16 mouse cellular contexts compared by ENCODE assay signal in the genomic region with DNA sequence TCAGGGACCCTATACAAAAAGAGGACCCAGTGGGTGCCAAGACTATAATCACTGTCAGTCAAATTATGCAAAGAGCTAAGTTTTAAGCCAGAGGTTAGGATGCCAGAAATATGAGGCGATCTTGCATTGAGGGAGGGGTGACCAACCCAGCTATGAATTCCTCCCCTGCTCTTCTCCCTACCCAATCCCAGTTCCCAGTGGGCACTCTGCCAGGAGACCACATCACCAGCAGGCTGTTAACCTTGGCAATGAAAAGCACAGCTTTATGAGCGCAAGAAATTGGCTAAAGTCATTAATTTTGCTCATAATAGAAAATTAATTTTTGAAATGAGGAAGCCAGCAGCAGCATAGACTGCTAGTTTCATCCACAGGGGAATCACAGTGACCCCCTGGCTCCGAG.
DNase-seq lines count a peak whose midpoint lies in the region; ATAC-seq lines count a peak whose summit lies in the region.
"Had no signal": no experiment of that assay in that cellular context is flagged by ENCODE, and none has a peak within 500 bp of the region (broad histone marks: within the 10 kb centered on the region; RNA-seq: fewer than 3 reads in every experiment).

No protein-coding gene starts in this region.

- no peaks in the 10 kb centered on the region for H3K36me3 ChIP-seq in forebrain, embryonic 15.5 days
- H3K36me3 ChIP-seq in forebrain, embryonic 11.5 days (ENCODE audit: control insufficient read depth, insufficient read depth, low read length): no peaks in the 10 kb centered on the region
- no peaks in the 10 kb centered on the region for H3K36me3 ChIP-seq in neural tube, embryonic 14.5 days (ENCODE audit: control insufficient read depth, insufficient read depth, low read length)
- no peaks in the 10 kb centered on the region for H3K36me3 ChIP-seq in neural tube, embryonic 15.5 days
- H3K36me3 ChIP-seq: heart, embryonic 13.5 days; midbrain, embryonic 13.5 days had no signal

- H3K27ac ChIP-seq in forebrain, embryonic 15.5 days (replicated peaks): no peak overlapping the region
- H3K27ac ChIP-seq in forebrain, embryonic 11.5 days (ENCODE audit: low read depth, low read length): no peak overlapping the region
- H3K27ac ChIP-seq in neural tube, embryonic 14.5 days (ENCODE audit: low read depth, low read length): no peak overlapping the region
- H3K27ac ChIP-seq in neural tube, embryonic 15.5 days (replicated peaks): no peak overlapping the region
- H3K27ac ChIP-seq: heart, embryonic 13.5 days; midbrain, embryonic 13.5 days had no signal

- no peak overlapping the region for H3K4me3 ChIP-seq in forebrain, embryonic 15.5 days
- no peak overlapping the region for H3K4me3 ChIP-seq in forebrain, embryonic 11.5 days (ENCODE audit: low read depth, low read length)
- H3K4me3 ChIP-seq in neural tube, embryonic 14.5 days (ENCODE audit: low read depth, low read length): no peak overlapping the region
- no peak overlapping the region for H3K4me3 ChIP-seq in neural tube, embryonic 15.5 days (replicated peaks)
- H3K4me3 ChIP-seq: heart, embryonic 13.5 days; midbrain, embryonic 13.5 days had no signal

- no peak overlapping the region for H3K9ac ChIP-seq in forebrain, embryonic 15.5 days (replicated peaks)
- H3K9ac ChIP-seq in forebrain, embryonic 11.5 days (ENCODE audit: low read length): no peak overlapping the region
- no peak overlapping the region for H3K9ac ChIP-seq in neural tube, embryonic 14.5 days (replicated peaks; ENCODE audit: low read depth, low read length)
- no peak overlapping the region for H3K9ac ChIP-seq in neural tube, embryonic 15.5 days (replicated peaks)
- H3K9ac ChIP-seq: heart, embryonic 13.5 days; midbrain, embryonic 13.5 days had no signal

- ATAC-seq in forebrain, embryonic 15.5 days (replicated peaks): peak; percentile 38; the same call in 1 of the 2 replicates
- ATAC-seq in forebrain, embryonic 11.5 days (replicated peaks; ENCODE audit: low FRiP score): no peak
- ATAC-seq in neural tube, embryonic 14.5 days (ENCODE audit: low read depth): peak; percentile 54; the same call in 1 of the 2 replicates
- no peak for ATAC-seq in neural tube, embryonic 15.5 days (ENCODE audit: low FRiP score)
- ATAC-seq: intestine, embryonic 16.5 days; midbrain, embryonic 13.5 days had no signal

- WGBS in forebrain, embryonic 15.5 days: 50% methylated on average over 3 of the region's 3 CpGs
- WGBS in forebrain, embryonic 11.5 days: 87% methylated on average over 3 of the region's 3 CpGs
- 73% methylated on average over 3 of the region's 3 CpGs for WGBS in neural tube, embryonic 14.5 days
- WGBS in neural tube, embryonic 15.5 days: 71% methylated on average over 3 of the region's 3 CpGs

- H3K4me2 ChIP-seq in forebrain, embryonic 15.5 days (replicated peaks): no peak overlapping the region
- H3K4me2 ChIP-seq in forebrain, embryonic 11.5 days (ENCODE audit: low read depth, low read length, severe bottlenecking): no peak overlapping the region
- no peak overlapping the region for H3K4me2 ChIP-seq in neural tube, embryonic 14.5 days (ENCODE audit: low read depth, low read length)
- H3K4me2 ChIP-seq in neural tube, embryonic 15.5 days: no peak overlapping the region
- H3K4me2 ChIP-seq: heart, embryonic 13.5 days; midbrain, embryonic 13.5 days had no signal

- no peaks in the 10 kb centered on the region for H3K9me3 ChIP-seq in forebrain, embryonic 15.5 days
- H3K9me3 ChIP-seq in forebrain, embryonic 11.5 days (ENCODE audit: control insufficient read depth, low read length): no peaks in the 10 kb centered on the region
- no peaks in the 10 kb centered on the region for H3K9me3 ChIP-seq in neural tube, embryonic 14.5 days (ENCODE audit: control insufficient read depth, low read length)
- H3K9me3 ChIP-seq in neural tube, embryonic 15.5 days (replicated peaks): no peaks in the 10 kb centered on the region
- H3K9me3 ChIP-seq: heart, embryonic 13.5 days; midbrain, embryonic 13.5 days had no signal

- peaks cover 3% of the 10 kb centered on the region; the same call in 1 of the 2 replicates for H3K4me1 ChIP-seq in forebrain, embryonic 15.5 days
- no peaks in the 10 kb centered on the region for H3K4me1 ChIP-seq in forebrain, embryonic 11.5 days (replicated peaks; ENCODE audit: control insufficient read depth, insufficient read depth, low read length)
- no peaks in the 10 kb centered on the region for H3K4me1 ChIP-seq in neural tube, embryonic 14.5 days (ENCODE audit: control insufficient read depth, insufficient read depth, low read length)
- H3K4me1 ChIP-seq in neural tube, embryonic 15.5 days: no peaks in the 10 kb centered on the region
- H3K4me1 ChIP-seq: heart, embryonic 13.5 days; midbrain, embryonic 13.5 days had no signal

- DNase-seq in adrenal gland, postnatal 14 days: peak; percentile 10
- no peak for DNase-seq in adrenal gland, postnatal 4 days (ENCODE audit: low spot score in 2 of 2)
- no peak for DNase-seq in forebrain, embryonic 11.5 days (ENCODE audit: low spot score)
- DNase-seq in kidney, postnatal 4 days: peak; percentile 5 to 18
- DNase-seq in kidney, adult 18-20 months: no peak
- DNase-seq: heart, adult 11 months; layer of hippocampus, postnatal 36 days; lung, adult 18-20 months; right cerebral cortex, adult 18-20 months; spleen, adult 18-20 months had no signal

- H3K27me3 ChIP-seq in forebrain, embryonic 15.5 days: no peaks in the 10 kb centered on the region
- H3K27me3 ChIP-seq in forebrain, embryonic 11.5 days (ENCODE audit: control insufficient read depth, insufficient read depth, low read length): no peaks in the 10 kb centered on the region
- H3K27me3 ChIP-seq in neural tube, embryonic 14.5 days (ENCODE audit: control insufficient read depth, insufficient read depth, low read length): no peaks in the 10 kb centered on the region
- no peaks in the 10 kb centered on the region for H3K27me3 ChIP-seq in neural tube, embryonic 15.5 days (replicated peaks)
- H3K27me3 ChIP-seq: heart, embryonic 13.5 days; midbrain, embryonic 13.5 days had no signal

Comparison
In these comparisons a context has a peak if more than half of its experiments do, and no peak if none do; other contexts are left out.
1. DNase-seq: peak in adrenal gland, postnatal 14 days (single experiment) and kidney, postnatal 4 days (2 of 2); none in adrenal gland, postnatal 4 days (0 of 2), forebrain, embryonic 11.5 days (single experiment) and kidney, adult 18-20 months (single experiment).
2. ATAC-seq: peak in forebrain, embryonic 15.5 days (single experiment) and neural tube, embryonic 14.5 days (single experiment); none in forebrain, embryonic 11.5 days (single experiment) and neural tube, embryonic 15.5 days (single experiment).